Mouse (Mus musculus) MEL (cell line): ENCODE data around the gene Prss44.

ENCODE experiments used
- CHD1 ChIP-seq: IDR thresholded peaks from 2 replicates; pipeline ENCODE4 v1.6.1; 2012; ENCODE audit warnings: low read depth, mild to moderate bottlenecking, inconsistent platforms, low read length, improper control_type of control experiment
- CHD2 ChIP-seq: IDR thresholded peaks from 2 replicates; pipeline ENCODE4 v1.6.1; 2011; ENCODE audit warnings: low read length, improper control_type of control experiment
- CTCF ChIP-seq, 3 experiments: IDR thresholded peaks in 2 of 3; conservative IDR thresholded peaks in 1 of 3; 2 replicates each; pipeline ENCODE4 v1.5.1; 2011 to 2012; ENCODE audit warnings: low read length in 3 of 3, low read depth in 2 of 3, mild to moderate bottlenecking in 2 of 3, improper control_type of control experiment in 1 of 3, inconsistent platforms in 1 of 3, mixed read lengths in 1 of 3, moderate library complexity in 1 of 3; ENCODE audit not compliant: control insufficient read depth in 1 of 3, insufficient read depth in 1 of 3, poor library complexity in 1 of 3, severe bottlenecking in 1 of 3
- ETS1 ChIP-seq: IDR thresholded peaks from 2 replicates; pipeline ENCODE4 v1.6.1; 2012; ENCODE audit warnings: low read depth, mild to moderate bottlenecking, inconsistent platforms, low read length, improper control_type of control experiment, moderate library complexity
- MAX ChIP-seq: IDR thresholded peaks from 2 replicates; pipeline ENCODE4 v1.6.1; 2011; ENCODE audit warnings: low read length, improper control_type of control experiment
- MAZ ChIP-seq: IDR thresholded peaks from 2 replicates; pipeline ENCODE4 v1.6.1; 2012; ENCODE audit warnings: low read depth, mild to moderate bottlenecking, inconsistent platforms, low read length, improper control_type of control experiment
- POLR2A ChIP-seq, 2 experiments: IDR thresholded peaks; 2 replicates each; pipeline ENCODE4 v1.6.1; 2011 to 2012; ENCODE audit warnings: low read length in 2 of 2, mild to moderate bottlenecking in 2 of 2, control low read depth in 1 of 2, improper control_type of control experiment in 1 of 2, low read depth in 1 of 2, moderate library complexity in 1 of 2; ENCODE audit not compliant: control insufficient read depth in 1 of 2, insufficient read depth in 1 of 2, poor library complexity in 1 of 2
- UBTF ChIP-seq: IDR thresholded peaks from 2 replicates; pipeline ENCODE4 v1.6.1; 2012; ENCODE audit warnings: low read depth, mild to moderate bottlenecking, inconsistent platforms, low read length, improper control_type of control experiment, moderate library complexity, borderline replicate concordance; ENCODE audit not compliant: insufficient read depth
- ZKSCAN1 ChIP-seq: IDR thresholded peaks from 2 replicates; pipeline ENCODE4 v1.6.1; 2012; ENCODE audit warnings: low read depth, mild to moderate bottlenecking, inconsistent platforms, low read length, improper control_type of control experiment, moderate library complexity

- TF ChIP-seq CTCF (IDR thresholded peaks at IDR 0.05 in 2 of 3, conservative IDR thresholded peaks at IDR 0.05 in 1 of 3; ENCODE audit: control insufficient read depth in 1 of 3, insufficient read depth in 1 of 3, low read depth in 2 of 3, low read length in 3 of 3, poor library complexity in 1 of 3, severe bottlenecking in 1 of 3) (0 out of 6 replicates have a peak, but pooled peaks of 1 of the 3 experiments have one; percentile 1), POLR2A (IDR thresholded peaks at IDR 0.05; ENCODE audit: control insufficient read depth in 1 of 2, insufficient read depth in 1 of 2, low read depth in 1 of 2, low read length in 2 of 2, poor library complexity in 1 of 2) (no peak), MAX (no peak), ETS1 (no peak), CHD2 (no peak), CHD1 (no peak), MAZ (no peak), UBTF (no peak), ZKSCAN1 (no peak)
Measured at GRCm38 (mm10) chr9:110857781-110858472, 44.1 kb downstream of the Prss44 start, which contains the start of gene Prss50.
